Mouse (Mus musculus) forebrain, embryonic 16.5 days (tissue): Measurements from ENCODE around the gene Rasgrf2. TPM values are rescaled to one million over a fixed set of nuclear protein-coding genes. Genes with fewer than 3 reads are reported as not detected.
A peak's percentile ranks its signal among the peaks of the same experiment; 100 is the strongest.

Experiments used
- ATAC-seq: fragments of 200-750 bp; cut with Nextera tagmentation; 2 replicates; pipeline ENCODE4 v1.8.0; 2017; ENCODE audit warnings: mild to moderate bottlenecking, moderate library complexity
- H3K27ac ChIP-seq: fragments of 300-500 bp; sonication (generic); 2 replicates; pipeline ENCODE4 v1.5.1; 2014; ENCODE audit warnings: low read length, control low read depth
- H3K27me3 ChIP-seq: fragments of 300-500 bp; sonication (generic); replicated peaks from 2 replicates; pipeline ENCODE4 v1.6.1; 2014; ENCODE audit warnings: low read length; ENCODE audit not compliant: control insufficient read depth, insufficient read depth
- H3K36me3 ChIP-seq: fragments of 300-500 bp; sonication (generic); 2 replicates; pipeline ENCODE4 v1.6.1; 2014; ENCODE audit not compliant: control insufficient read depth, insufficient read depth
- H3K4me1 ChIP-seq: fragments of 300-500 bp; sonication (generic); replicated peaks from 2 replicates; pipeline ENCODE4 v1.6.1; 2014; ENCODE audit warnings: low read length; ENCODE audit not compliant: control insufficient read depth, insufficient read depth
- H3K4me2 ChIP-seq: fragments of 300-500 bp; sonication (generic); 2 replicates; pipeline ENCODE4 v1.6.1; 2014; ENCODE audit warnings: mild to moderate bottlenecking, low read length, control low read depth
- H3K4me3 ChIP-seq: fragments of 300-500 bp; sonication (generic); replicated peaks from 2 replicates; pipeline ENCODE4 v1.5.1; 2014; ENCODE audit warnings: mild to moderate bottlenecking, low read length, control low read depth
- H3K9ac ChIP-seq: fragments of 300-500 bp; sonication (generic); replicated peaks from 2 replicates; pipeline ENCODE4 v1.6.1; 2014; ENCODE audit warnings: low read depth, low read length, control low read depth
- H3K9me3 ChIP-seq: fragments of 300-500 bp; sonication (generic); 2 replicates; pipeline ENCODE4 v1.6.1; 2016; ENCODE audit warnings: low read length; ENCODE audit not compliant: control insufficient read depth
- WGBS: fragments of 180-500 bp; shearing (Covaris S2); extraction: QIAGEN DNeasy Blood & Tissue Kit; methylation state at CpG from one replicate; pipeline ENCODE4 v1.1.7; 2014; 5-methylcytosine and 5-hydroxymethylcytosine counted together
- polyA plus RNA-seq: library from polyadenylated mRNA; unstranded; fragments of >200 nt; fragmentation: Nextera tagmentation; extraction: Ambion mirVana; gene quantifications from 2 replicates; pipeline ENCODE4 v1.2.1, GENCODE M21; 2015

Gene Rasgrf2
- polyA plus RNA-seq, 1 experiment from 2014 or later = 4.0 TPM

GRCm38 (mm10) chr13:91884714-91885386, 246.6 kb downstream of the Rasgrf2 start:
- no peaks in the 10 kb centered on the region for H3K9me3 ChIP-seq
- H3K27me3 ChIP-seq = no peaks in the 10 kb centered on the region
- H3K4me3 ChIP-seq = no peak overlapping the region
- no peaks in the 10 kb centered on the region for H3K36me3 ChIP-seq
- peak; percentile 45; the same call in 1 of the 2 replicates for ATAC-seq
- no peak overlapping the region for H3K4me2 ChIP-seq
- H3K27ac ChIP-seq = no peak overlapping the region
- no peak overlapping the region for H3K9ac ChIP-seq
- no peaks in the 10 kb centered on the region for H3K4me1 ChIP-seq
- 80% methylated on average over 5 of the region's 5 CpGs for WGBS

GRCm38 (mm10) chr13:91881837-91882480, 249.5 kb downstream of the Rasgrf2 start:
- Histone ChIP-seq H3K9me3 (no peaks in the 10 kb centered on the region), H3K27ac (no peak overlapping the region), H3K4me2 (no peak overlapping the region), H3K36me3 (no peaks in the 10 kb centered on the region), H3K4me1 (no peaks in the 10 kb centered on the region), H3K4me3 (no peak overlapping the region), H3K9ac (no peak overlapping the region), H3K27me3 (no peaks in the 10 kb centered on the region)
- WGBS = 59% methylated on average over 9 of the region's 9 CpGs
- ATAC-seq = peak; percentile 69

- H3K27ac ChIP-seq = no peak overlapping the region
- no peaks in the 10 kb centered on the region for H3K36me3 ChIP-seq
- no peak overlapping the region for H3K9ac ChIP-seq
- H3K9me3 ChIP-seq = no peaks in the 10 kb centered on the region
- ATAC-seq = no peak
- no peak overlapping the region for H3K4me3 ChIP-seq
- H3K27me3 ChIP-seq = no peaks in the 10 kb centered on the region
- H3K4me1 ChIP-seq = no peaks in the 10 kb centered on the region
- 71% methylated on average over 4 of the region's 4 CpGs for WGBS
- no peak overlapping the region for H3K4me2 ChIP-seq
Measured at GRCm38 (mm10) chr13:91880256-91880655, 251.2 kb downstream of the Rasgrf2 start.

GRCm38 (mm10) chr13:91877996-91878395, 253.5 kb downstream of the Rasgrf2 start:
- Histone ChIP-seq H3K4me1 (no peaks in the 10 kb centered on the region), H3K4me3 (no peak overlapping the region), H3K9ac (no peak overlapping the region), H3K36me3 (no peaks in the 10 kb centered on the region), H3K9me3 (no peaks in the 10 kb centered on the region), H3K4me2 (no peak overlapping the region), H3K27me3 (no peaks in the 10 kb centered on the region), H3K27ac (no peak overlapping the region)
- no peak for ATAC-seq
- 86% methylated on average over 3 of the region's 3 CpGs for WGBS

GRCm38 (mm10) chr13:91877350-91877749, 254.1 kb downstream of the Rasgrf2 start:
- WGBS = 91% methylated on average over 10 of the region's 10 CpGs
- no peaks in the 10 kb centered on the region for H3K9me3 ChIP-seq
- H3K4me3 ChIP-seq = no peak overlapping the region
- no peak overlapping the region for H3K27ac ChIP-seq
- H3K4me1 ChIP-seq = no peaks in the 10 kb centered on the region
- H3K36me3 ChIP-seq = no peaks in the 10 kb centered on the region
- H3K9ac ChIP-seq = no peak overlapping the region
- no peak overlapping the region for H3K4me2 ChIP-seq
- ATAC-seq = no peak
- H3K27me3 ChIP-seq = no peaks in the 10 kb centered on the region

GRCm38 (mm10) chr13:91876741-91877349, 254.6 kb downstream of the Rasgrf2 start, which contains the start of gene Ckmt2:
TSS of gene Ckmt2 (minus strand) at chr13:91876885.
- H3K27ac ChIP-seq = no peak within 1 kb of the TSS
- no peak within 1 kb of the TSS for H3K4me2 ChIP-seq
- no peak within 1 kb of the TSS for H3K9ac ChIP-seq
- H3K4me3 ChIP-seq = no peak within 1 kb of the TSS
- H3K27me3 ChIP-seq = no peaks in the 10 kb centered on the region
- H3K9me3 ChIP-seq = no peaks in the 10 kb centered on the region
- no peaks in the 10 kb centered on the region for H3K4me1 ChIP-seq
- H3K36me3 ChIP-seq = no peaks in the 10 kb centered on the region
- 81% methylated on average over 5 of the region's 5 CpGs for WGBS
- ATAC-seq = no peak

- ATAC-seq = no peak
- no peak overlapping the region for H3K4me2 ChIP-seq
- 39% methylated on average over 2 of the region's 2 CpGs for WGBS
- H3K27me3 ChIP-seq = no peaks in the 10 kb centered on the region
- H3K27ac ChIP-seq = no peak overlapping the region
- no peaks in the 10 kb centered on the region for H3K9me3 ChIP-seq
- no peaks in the 10 kb centered on the region for H3K36me3 ChIP-seq
- no peak overlapping the region for H3K4me3 ChIP-seq
- H3K9ac ChIP-seq = no peak overlapping the region
- H3K4me1 ChIP-seq = no peaks in the 10 kb centered on the region
Measured at GRCm38 (mm10) chr13:91875581-91875980, 255.9 kb downstream of the Rasgrf2 start.

GRCm38 (mm10) chr13:91874565-91874964, 256.9 kb downstream of the Rasgrf2 start:
- no peaks in the 10 kb centered on the region for H3K36me3 ChIP-seq
- WGBS = 91% methylated on average over 7 of the region's 7 CpGs
- H3K4me1 ChIP-seq = no peaks in the 10 kb centered on the region
- no peak overlapping the region for H3K9ac ChIP-seq
- H3K4me3 ChIP-seq = no peak overlapping the region
- no peak overlapping the region for H3K27ac ChIP-seq
- no peak overlapping the region for H3K4me2 ChIP-seq
- H3K27me3 ChIP-seq = no peaks in the 10 kb centered on the region
- ATAC-seq = no peak
- H3K9me3 ChIP-seq = no peaks in the 10 kb centered on the region

- 82% methylated on average over 7 of the region's 7 CpGs for WGBS
Measured at GRCm38 (mm10) chr13:91873734-91874329, 257.6 kb downstream of the Rasgrf2 start.

More at GRCm38 (mm10) chr13:91873734-91874329, 257.6 kb downstream of the Rasgrf2 start:
- H3K4me3 ChIP-seq = no peak overlapping the region
- H3K4me2 ChIP-seq = no peak overlapping the region
- H3K9me3 ChIP-seq = no peaks in the 10 kb centered on the region
- H3K27me3 ChIP-seq = no peaks in the 10 kb centered on the region
- no peak overlapping the region for H3K9ac ChIP-seq
- no peak overlapping the region for H3K27ac ChIP-seq
- no peak for ATAC-seq
- H3K4me1 ChIP-seq = no peaks in the 10 kb centered on the region
- H3K36me3 ChIP-seq = no peaks in the 10 kb centered on the region
